Mouse (Mus musculus) gastrocnemius, postnatal 10 days (tissue): ENCODE data around the gene Bricd5. TPM values are rescaled to one million over a fixed set of nuclear protein-coding genes. Genes with fewer than 3 reads are reported as not detected.
"Not testable (repeated sequence)": the region's sequence is repeated elsewhere in the genome, so short reads cannot be mapped to it uniquely, and the experiment has no call there.

Source experiments
- DNase-seq: peaks from one replicate; pipeline ENCODE4 v3.0.0; 2021; ENCODE audit warnings: mixed read lengths
- long read RNA-seq, 2 experiments: library from polyadenylated mRNA; stranded (forward); transcript quantifications; one replicate each; pipeline ENCODE4 v2.0.0; 2021
- total RNA-seq, 2 experiments: library from RNA; stranded (reverse); gene quantifications; 2 replicates each; pipeline ENCODE4 v1.2.3; 2021

The Bricd5 gene
- under 1 TPM; 0.65 to 0.73 TPM for total RNA-seq
- long read RNA-seq, experiment 1, partial matches to known transcripts: 1 of 1 reads
- long read RNA-seq, experiment 1, other reads (novel, unspliced or antisense): 0 of 1 reads
- long read RNA-seq, experiment 2: 0 reads

DNA sequence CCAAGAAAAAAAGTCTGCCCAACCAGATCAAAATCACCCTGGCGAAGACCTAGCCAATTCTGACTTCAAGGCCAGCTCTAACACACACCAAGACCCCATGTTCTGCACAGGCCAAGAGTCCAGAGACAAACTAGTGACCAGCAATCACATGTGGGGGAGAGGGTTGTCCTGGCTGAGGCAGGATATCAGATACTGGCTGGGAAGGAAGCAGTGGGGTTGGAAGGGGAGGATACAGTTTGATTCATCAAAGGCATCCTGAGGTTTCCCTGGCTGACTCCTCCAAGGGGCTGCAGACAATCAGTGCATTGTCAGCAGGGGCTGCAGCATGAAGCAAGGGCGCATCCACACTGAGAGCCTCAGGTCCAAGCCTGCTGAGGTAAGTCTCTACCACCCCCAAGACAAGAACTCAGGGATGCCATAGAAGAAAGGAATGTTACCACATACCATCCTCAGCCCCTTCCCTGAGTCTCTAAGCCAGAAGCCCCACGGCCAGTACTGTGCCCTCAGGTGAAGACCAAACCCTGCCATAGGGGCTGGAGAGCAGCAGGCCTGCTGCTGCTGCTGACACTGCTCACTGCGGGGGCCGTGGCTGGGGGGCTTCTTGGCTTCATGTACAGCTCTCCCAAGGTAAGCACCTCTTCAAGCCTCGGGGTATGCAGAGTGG lies at the start of gene Bricd5:
Gene Bricd5 (plus strand): TSS at position 273 of the 664 bp plus-strand sequence.
- DNase-seq: no peak

DNA sequence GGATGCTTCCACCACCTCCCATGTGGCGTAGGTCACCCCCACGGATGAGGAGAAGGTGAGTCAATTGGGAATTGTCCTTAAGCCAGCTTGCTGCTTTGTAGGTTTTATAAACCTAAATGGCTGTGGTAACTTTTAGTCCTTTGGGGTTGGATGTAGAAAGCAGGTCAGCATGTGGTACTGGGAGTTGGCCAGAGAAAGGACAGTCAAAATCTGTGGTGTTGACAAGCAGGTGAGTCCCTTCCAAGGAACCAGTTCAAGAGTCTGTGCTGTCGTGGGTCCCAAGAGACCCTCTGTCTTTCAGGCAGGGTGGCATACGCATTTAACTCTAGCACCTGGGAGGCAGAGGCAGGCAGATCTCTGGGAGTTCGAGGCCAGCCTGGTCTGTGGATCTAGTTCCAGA lies 49.2 kb upstream of the Bricd5 start:
- no peak for DNase-seq

DNA sequence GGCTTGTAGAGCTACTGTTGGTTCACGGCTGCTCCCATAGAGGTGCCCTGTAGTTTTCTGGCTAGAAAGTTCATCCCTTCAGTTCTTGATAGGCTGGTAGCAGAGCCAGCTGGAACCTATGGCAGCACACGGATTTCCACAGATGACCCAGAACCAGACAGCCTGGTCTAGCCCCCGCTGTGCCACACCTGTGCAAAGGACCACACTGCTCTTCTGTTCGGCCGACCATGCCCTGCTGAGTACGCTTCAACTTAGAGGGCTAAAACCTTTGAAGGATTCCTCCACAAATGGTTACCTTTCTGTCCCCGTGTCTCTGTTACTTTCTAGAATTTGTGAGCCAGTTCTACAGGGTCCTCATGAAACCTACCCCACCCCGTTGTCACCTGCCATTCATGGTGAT lies 48.4 kb upstream of the Bricd5 start:
- DNase-seq: not testable (repeated sequence)

DNA sequence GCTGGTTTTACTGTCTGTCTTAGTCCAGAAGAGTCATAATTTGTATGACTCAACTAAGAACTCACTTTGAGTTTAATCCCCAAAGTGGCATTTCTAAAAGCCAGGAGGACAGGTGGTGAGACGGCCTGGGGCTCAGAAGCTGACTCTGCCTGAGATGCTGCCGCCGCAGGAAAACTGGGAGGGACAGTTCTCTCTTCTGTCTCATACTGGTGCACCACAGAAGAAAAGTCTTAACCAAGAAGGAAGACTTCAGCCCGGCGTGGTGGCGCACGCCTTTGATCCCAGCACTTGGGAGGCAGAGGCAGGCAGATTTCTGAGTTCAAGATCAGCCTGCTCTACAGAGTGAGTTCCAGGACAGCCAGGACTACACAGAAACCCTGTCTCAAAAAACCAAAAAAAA lies 47.8 kb upstream of the Bricd5 start:
- DNase-seq: no peak

DNA sequence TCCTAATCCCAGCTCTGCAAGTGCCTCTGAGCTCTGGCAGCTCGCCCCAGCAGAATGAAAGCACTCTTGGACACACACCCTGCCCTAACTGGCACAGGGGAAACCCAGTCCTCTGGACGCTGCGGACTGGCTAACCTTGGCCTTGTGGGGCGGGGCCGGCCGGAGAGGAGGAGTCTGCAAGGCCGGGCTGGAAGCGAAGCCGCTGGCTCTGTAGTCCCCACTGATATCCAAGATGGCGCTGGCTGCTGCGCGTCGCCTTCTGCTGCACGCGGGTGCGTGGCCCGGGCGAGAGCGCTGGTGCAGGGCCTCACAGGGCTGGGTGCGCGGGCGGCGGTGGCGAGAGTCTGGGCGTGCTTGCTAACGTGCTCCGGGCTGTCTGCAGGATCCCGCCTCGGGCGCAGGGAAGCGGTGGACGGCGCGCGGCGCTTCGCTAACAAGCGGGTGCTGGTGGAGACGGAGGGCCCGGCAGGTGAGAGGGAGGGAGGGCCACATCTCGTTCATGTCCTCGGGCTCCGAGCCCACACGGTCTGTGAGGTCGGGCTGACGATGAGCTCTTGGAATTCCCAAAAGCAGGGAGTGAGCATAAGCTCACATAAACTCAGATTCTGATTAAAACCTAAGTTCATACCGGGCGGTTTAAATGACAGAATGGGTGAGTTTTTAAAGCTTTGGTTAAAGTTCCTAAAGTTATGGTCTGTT lies 47.1 kb upstream of the Bricd5 start, which contains the start of gene Eci1:
Gene Eci1 (plus strand): TSS at position 171 of the 699 bp plus-strand sequence.
- peak; percentile 95 for DNase-seq

DNA sequence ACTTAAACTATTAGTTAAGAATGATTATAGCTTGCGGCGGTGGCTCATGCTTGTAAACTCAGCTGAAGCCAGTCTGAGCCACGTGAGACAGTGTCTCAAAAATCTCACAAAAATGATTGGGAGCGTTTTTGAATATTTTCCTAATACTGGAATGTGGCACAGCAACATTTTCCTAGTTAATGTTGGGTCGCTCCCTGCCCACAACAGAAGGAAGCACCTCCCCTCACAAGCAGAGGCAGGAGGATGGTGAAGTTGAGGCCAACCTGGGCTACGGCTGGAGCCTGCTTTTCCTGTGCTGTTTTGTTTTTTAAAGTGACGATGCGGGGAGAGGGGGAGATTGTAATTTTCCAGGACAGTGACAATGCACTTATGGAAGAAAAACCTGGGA lies 46.5 kb upstream of the Bricd5 start:
- no peak for DNase-seq

DNA sequence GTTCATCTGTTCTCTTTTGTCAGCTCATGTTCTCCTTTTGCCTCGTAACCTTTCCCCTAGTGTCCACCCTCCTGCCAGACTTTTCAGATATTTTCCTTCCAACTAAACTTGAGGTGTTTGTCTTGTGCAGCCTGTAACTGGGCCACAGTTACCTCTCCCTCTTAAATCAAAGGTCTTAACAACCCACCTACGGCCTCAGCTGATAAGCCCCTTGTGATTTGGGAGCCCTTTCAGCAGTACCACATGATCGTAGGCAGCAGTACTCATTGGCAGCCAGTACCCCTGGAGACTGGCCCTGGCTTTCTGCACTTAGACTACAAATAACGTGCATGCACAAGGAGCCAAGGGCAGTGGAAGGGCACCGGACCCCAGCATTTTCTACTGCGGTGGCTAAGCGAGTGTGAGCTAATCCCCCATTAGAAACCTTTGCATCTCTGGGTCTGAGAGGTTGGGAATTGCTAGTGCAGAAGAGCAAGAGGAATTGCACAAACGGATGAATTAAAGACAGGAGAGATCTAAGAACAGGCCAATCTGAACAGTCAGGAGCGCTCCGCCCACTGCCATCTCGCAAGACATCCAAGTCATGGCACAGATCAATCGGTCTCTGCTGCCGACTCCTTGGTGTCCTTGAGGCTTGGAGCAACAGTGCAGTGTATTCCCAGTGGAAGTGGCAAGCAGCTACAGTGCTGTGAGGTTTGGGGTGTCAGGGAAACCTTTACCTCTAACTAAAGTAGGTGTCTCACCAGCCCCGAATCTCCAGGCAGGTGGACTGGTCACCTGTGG lies 44.3 kb upstream of the Bricd5 start:
- DNase-seq: no peak

DNA sequence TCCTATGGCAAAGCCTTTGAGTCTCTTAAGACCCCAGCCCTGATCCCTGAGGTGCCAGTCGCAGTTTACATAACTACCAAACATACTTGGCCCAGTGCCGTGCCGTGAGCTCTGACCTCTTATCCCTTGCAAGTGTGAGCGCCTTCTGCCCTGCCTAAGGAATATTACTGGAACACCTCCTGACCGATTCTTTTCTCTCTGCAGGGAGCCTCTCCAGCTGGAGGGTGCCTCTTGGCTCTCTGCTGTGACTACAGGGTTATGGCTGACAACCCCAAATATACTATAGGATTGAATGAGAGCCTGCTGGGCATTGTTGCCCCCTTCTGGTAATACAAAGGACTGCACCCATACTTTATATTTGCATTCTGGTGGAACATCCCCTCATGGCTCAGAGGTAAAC lies 36.7 kb upstream of the Bricd5 start:
- no peak for DNase-seq

DNA sequence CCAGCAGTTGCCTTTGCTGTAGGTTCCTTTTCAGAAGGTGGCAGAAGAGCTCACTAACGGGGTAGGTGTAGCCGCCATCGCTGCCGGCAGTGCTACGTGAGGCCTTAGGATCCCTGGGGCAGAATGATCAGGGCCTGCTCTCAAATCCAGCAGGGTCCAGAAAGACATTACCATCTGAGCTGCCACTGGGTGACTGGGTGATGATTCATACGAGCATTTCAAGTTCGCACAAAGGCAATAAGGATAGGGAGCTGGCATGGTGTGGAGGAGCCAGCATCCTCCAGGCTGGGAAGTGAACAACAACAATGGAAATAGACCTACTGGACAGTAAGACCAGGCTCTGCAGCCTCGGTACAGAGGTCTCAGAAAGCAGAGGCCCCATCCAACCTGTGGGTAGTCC lies 33.3 kb upstream of the Bricd5 start:
- DNase-seq: no peak

DNA sequence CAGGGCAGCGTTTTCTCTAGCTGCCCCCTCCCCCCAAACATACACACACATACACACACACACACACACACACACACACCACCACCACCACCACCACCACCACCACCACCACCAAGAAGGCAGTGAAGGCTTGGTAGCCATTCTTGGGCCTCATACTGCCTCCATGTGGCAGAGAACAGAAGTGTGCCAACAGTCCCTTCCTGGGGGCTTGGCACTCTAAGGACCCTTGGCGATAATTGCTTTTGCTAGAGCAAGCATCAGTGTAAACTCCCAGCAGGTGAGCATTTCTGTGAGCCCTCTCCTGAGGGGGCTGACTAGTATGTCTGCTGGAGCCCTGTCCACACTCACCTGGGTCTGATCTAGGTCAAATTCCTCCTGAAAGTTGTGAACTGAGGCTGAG lies 32.5 kb upstream of the Bricd5 start:
- DNase-seq: no peak

DNA sequence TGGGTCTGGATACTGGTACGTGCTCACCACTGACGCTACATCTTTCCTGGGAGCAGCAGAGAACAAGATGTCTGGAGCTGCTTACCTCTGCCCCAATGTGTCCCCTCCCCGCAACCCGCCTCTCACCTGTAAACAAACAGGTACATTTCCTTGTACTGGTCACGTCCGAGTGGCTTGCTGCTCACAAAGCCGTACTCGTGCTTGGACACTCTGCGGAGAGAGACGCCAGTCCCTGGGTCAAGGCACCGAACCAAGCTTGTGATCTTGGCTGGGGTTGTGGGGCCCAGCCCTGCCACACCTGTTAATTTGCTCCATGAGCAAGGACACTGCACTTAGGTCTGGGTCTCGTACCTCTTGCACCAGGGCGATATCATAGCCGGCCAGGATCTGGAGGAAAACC lies 31.6 kb upstream of the Bricd5 start:
- no peak for DNase-seq

DNA sequence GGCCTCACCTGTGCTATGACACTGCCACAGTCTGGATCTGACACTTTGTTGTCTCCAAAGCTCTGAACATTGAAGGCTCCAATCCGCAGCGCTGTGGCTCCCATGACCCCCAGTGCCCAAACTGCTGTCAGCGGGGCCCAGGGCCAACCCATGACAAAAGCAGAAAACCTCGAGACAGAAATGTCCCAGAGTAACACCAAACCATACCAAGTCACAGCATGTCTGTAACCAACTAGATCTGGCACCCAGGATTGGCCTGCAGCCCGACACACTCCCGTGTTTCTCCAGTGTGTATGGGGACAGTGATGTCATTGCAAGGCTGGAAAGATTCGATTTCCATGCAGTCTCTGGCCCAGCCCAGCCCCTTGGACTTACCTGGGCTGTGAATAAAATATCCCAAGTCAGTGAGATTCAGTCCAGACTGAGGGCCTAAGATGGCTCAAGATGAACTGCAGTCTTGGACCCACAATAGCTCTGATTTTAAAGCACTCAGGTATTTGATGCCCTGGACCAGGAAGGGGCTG lies 31.0 kb upstream of the Bricd5 start, which contains the start of gene Dnase1l2:
Gene Dnase1l2 (minus strand): TSS at position 474 of the 524 bp plus-strand sequence.
- DNase-seq: no peak

DNA sequence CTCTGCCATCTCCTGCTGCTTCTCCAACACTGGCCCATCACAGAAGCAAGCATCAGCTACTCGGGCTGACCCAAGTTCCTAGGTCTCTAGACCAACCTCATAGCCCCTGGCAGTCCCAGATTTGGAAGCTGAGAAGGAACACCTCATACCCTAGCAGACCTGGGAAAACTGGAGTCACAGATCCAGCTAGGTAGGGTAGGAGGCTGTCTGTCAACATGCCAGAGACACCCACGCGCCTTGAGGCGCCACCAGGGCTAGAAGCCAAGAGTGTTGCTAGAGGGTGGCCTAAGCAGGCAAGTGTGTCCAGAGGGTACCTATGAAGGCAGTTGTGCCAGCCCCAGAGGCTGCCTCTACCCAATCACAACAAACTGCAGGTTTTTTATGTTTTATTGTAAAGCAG lies 30.3 kb upstream of the Bricd5 start:
- DNase-seq: no peak

DNA sequence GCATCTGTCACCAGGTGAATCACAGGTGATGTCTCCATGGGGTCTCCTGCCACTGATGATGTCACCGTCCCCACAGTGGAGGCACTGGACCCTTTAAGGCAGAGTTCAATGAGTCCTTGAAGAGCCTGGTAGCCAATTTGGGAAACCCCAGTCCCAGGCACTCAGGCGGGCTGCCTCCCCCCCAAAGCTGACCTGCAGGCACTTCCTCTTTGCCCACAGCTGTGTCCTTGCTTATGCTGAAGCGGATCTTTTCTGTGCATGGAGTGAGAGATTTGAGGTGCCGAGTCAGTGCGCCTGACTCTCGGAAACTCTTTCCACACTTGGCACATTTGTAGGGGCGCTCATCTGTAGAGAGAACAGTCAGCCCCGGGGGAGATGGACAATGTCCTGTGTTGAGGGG lies 27.1 kb upstream of the Bricd5 start:
- DNase-seq: no peak

DNA sequence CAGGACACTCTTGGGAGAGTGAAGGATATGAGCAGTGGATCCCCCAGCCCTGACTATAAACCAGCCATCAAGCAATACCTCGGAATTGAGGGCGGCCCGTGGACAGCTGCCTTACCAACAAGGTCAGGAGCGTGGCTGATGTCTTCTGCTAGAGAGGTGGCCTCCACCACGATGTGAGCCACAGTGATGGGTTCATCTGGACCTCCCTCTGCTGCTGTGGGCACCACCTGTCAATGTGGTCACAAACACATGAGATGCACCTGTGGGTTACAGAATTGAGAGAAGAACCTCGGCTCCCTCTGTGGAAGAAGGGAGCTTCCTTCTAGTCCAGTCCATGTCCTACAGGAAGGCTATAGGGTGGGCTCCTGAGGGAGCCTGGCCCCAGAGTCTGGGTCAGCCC lies 24.2 kb upstream of the Bricd5 start:
- no peak for DNase-seq

DNA sequence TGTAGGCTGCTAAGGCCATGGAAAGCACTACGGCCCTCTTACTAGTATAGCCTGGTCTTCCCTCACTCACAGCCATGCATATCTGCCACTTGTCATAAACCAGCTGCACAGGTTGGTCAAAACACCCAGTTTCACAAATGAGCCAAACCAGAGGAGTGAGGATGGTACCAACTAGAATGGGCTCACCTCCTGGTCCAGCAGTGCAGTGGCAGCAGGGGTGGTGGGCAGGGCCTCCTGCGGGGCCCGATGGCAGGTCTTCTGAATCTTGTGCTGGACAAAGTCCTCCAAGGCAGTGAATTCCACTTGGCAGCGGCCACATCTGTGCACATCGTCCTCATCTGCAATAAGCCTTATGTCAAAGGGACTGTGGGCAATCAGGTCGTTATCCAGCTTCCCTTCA lies 22.5 kb upstream of the Bricd5 start:
- no peak for DNase-seq

DNA sequence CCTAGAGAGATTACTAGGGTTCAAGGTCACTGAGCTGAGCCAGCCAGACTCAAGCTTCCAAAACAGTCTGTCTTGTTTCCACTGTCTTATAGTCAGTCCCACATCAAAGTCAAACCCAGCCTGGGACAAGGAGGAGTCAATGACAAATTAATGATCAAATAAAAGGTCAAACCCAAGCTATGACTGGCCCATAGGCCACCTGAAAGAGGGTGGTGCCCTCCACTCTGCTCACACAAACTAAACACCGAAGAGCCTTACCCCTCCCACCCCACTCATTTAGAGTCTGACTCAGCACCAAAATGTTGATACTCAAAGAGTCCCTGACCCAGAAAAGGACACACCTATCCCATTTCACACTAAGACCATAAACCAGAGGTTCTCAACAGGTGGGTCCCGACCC lies 20.3 kb upstream of the Bricd5 start:
- no peak for DNase-seq

DNA sequence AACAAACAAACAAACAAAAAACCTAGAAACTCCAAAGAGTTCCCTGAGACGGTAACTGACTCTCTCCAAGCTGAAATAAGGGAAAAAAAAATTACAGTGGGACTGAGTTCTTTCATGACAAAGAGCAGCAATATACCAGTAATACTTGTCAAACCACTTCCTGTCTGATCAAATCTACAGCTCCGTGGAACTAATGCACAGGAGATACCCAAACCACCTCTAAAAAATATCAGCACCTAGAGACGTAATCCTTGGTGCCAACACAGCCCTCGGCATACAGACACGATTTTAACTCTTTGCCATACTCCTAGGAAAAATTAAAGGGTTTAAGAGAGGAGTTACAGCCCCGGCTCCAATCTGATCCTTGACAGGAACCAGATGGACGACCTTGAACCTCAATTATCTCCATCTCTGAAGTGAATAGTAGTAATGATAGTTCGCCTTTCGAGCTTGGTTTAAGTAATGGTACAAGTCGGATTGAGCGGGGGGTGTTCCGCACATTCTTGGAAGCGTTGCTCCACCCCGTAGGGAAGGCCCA lies 19.4 kb upstream of the Bricd5 start:
- DNase-seq: no peak

DNA sequence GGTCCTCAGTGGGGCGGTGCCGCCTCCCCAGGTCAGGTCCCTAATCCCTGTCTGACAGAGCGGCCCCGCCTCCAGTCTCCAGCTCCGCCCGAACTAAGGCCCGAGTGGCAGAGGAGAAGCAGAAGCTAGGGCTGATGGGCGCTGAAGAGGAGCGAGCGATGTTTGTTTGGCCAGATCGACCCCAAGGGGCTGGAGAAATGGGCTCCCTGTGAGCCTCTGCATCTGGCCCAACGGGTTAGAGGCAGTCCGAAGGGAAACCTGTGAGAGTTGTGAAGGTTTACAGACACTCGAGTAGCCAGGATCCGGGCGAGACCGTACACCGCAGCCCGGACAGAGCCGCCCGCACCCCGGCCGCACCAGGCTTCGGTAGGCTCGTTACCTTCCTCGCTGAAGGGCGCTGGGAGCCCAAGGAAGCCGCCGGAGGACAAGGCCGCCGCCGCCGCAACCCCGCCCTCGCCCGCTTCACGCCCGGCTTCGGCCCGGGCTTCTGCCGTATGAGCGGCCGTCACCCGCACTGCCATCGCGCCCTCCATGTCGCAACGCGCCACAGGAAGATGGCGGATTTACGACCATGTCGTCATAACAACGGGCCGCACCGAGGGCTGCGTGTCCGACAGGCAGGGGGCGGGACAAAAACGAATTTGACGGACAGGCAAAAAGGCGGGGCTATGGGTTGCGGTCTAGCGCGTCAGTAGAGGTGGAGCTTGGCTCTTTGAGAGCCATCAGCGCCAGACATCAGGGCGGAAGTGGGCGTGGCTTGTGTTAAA lies 18.7 kb upstream of the Bricd5 start:
- DNase-seq: peak; percentile 98

DNA sequence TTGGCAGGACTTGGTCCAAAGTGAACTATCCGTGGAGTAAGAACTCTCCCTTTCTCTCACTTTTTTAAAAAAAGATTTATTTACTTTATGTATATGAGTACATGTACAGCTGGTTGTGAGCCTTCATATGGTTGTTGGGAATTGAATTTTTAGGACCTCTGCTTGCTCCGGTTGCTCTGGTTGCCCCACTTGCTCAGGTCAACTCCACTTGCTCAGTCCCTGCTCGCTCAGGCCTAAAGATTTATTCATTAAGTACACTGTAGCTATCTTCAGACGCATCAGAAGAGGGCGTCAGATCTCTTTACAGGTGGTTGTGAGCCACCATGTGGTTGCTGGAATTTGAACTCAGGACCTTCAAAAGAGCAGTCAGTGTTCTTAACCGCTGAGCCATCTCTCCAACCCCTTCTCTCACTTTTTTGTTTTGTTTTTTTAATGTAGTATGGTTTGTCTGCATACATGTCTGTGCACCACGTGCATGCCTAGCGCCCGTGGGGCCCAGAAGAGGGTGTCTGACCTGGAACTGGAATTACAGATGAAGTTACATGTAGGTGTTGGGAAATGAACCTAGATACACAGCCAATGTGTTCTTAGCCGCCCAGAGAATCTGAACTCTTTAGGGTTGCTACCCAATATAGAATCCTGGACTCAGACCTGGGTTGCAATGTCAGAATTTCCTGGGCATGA lies 18.0 kb upstream of the Bricd5 start:
- not testable (repeated sequence) for DNase-seq

DNA sequence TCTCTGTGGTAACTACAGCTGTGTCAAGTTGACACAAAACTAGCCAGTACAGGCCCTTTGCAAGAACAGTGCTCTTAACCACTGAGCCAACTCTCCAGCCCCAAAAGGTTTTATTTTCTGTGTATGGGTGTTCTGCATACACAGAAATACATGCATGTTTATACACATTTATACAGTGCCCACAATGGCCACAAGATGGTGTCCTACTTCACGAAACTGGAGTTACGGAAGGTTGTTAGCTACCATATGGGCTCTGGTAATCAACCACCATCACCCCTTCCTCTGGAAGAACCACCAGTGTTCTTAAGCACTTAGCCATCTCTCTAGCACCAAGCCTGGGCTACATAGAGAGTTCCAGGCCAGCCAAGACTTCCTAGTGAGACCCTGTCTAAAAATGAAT lies 12.1 kb upstream of the Bricd5 start:
- no peak for DNase-seq
